Mouse (Mus musculus): ENCODE measurements at regions not wholly inside any gene's neighbourhood (a gene's known extent, or its start where the extent isn't known, plus 50 kb on each side); places are given as distances from the start of the nearest gene placed in this dataset.
A peak's percentile ranks its signal among the peaks of the same experiment; 100 is the strongest.

DNA sequence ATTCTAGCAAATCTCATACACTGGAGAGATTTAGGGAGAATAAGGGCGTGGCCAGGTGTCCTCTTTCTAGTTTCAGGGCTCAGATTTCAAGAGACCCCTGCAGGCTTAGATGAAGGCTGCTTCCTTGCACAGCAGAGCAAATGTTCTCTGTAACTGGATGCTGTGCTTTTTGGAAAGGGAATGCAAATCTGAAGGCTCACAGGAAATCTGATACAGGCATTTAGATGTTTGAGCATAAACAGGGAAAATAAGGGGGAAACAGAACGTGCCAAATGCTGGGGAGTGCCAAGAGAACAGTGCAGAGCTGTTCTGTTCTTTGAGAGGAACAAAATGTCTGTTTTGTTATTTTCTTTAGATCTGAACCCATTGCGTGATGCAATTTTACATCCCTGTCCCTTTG lies 161.0 kb upstream of the Samsn1 start:
- DNase-seq, result peak; percentile 16

DNA sequence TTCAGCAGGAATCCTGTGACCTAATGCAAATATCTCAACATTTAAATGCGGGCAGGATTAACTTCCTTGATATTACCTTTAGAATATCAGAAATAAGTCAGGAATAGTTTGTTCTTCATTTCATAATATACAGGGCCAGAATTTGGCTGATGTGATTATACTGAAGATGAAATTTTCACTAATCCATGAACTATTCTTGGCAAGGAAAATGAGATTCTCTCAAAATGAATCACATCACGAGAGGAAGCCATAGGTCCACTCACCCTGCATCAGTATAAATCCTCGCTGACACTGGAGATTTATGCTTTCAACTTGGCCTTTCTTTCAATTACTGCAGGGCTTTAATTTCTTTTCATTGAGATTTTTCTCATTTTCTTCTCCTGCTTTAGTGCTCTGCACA lies 159.5 kb upstream of the Samsn1 start:
- DNase-seq, result no peak

DNA sequence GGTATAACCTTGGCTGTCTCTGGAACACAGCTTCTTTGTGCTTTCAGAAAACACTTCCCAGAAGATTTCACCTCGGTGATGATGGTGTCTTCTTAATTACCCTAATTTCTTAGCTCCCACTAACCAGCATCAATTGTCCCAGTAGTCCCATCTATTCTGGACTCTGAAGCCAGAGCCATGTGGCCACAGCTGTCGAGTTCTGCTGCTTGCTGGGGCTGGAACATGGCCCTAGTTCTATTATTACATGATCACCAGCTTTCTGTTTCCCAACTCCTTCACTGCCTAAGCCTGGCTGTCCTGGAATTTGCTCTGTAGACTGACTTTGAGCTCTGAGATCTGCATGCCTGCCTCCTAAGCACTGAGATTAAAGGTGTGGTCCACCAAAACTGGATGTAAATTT lies 145.6 kb upstream of the Samsn1 start:
- no peak for DNase-seq

DNA sequence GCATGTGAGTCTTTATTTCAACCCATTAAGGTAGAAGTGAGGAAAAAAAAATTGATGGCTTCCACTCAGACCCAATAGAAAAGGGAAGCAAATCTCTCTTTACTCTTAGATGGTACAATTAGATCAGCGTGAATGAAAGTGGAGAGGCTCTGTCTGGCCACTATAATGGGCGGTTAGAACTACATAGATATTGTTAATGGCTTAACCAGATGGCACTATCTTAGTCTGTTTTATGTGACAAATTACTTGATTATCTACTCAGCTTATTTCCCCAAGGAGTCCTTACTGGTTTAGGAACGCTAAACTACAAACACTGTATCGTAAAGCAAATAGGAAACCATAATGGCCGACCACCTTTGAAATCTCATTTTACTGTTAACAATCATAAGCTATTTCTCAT lies 138.8 kb upstream of the Samsn1 start:
- no peak for DNase-seq

DNA sequence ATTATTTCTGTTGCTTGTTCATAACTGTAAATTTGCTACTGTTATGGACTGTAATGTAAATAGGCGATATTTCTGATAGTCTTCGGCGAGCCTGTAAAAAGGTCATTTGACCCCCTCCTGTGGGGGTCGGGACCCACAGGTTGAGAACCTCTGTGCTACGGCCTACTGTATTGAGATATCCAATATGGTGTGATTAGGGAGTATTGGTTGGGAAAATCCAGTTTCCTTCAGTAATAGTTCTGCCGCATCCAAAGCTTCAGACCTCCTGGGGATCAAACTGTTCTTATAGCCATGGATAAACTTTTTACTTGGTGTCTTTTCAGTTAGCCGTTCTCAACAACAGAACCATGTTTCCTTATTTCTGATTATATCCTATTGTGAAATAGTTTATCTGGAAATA lies 136.5 kb upstream of the Samsn1 start:
- DNase-seq, result no peak

DNA sequence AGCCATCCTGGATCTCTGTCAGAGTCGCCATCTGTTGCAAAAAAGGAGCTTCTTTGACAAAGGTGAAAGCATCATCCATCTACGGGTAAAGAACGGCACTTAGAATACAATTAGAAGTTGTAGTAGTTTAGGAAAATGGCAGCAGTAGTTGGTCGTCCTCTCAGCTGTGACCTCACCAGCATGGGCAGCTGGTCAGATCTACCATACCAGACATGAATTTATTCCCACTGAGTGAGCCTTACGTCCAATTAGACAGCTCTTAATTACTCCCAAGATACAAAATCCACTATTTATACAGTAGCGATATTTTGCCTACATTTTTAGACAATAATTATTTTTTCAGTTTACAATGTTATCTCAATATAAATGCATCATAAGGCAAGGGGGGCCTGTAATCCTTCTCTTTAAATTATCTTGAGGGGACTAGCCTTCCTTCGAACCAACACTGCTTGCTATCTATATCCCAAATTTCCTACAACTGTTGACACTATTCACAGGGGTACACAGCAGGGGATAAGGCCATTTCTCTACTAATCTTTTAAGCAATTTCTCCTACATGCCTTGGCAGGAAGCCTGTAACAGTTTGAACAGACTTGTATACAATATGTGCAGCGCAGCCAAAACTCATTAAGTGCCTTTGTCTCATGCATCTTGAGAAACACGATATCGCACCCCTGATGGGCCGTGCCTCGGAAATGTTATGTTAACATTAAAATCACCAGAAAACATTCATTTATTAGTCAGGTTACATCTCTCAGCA lies 131.9 kb upstream of the Samsn1 start:
- DNase-seq, result peak; percentile 12

DNA sequence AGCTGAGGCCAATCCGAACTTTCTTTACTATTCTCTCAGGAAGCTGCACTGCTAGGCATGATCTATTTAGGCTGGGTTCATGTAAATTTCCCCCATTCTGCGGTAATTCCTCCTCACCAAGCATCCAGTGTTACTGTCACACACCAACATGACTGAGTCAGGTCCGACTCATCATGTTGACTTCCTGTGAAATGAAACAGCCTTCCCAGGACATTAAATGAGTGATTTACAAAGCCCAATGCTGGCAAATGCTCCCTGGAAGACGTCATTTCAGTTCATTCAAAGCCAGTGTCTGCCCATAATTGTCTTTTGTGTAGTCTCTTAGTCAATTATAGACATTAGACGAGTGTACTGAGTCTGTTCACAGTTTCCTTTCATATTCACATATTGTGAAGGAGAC lies 127.5 kb upstream of the Samsn1 start:
- DNase-seq, result no peak

DNA sequence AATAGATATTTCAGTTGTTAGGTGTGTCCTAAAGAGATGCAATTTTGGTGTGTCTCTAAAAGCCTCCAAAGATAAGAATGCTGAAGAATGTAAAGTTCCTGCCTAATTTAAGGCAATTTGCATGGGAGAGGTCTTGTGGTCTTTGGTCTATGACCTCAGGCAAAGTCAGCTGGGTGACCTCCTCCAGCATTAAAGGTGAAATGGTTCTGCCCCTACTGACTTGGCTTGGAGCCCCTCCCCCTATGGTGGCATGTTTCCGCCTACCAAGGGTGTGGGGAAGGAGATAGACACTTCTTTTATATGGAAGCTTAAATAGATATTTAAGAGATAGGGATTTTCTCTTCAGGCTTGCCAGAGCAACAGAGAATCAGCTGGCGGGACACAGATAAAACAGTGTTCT lies 111.8 kb upstream of the Samsn1 start:
- no peak for DNase-seq

DNA sequence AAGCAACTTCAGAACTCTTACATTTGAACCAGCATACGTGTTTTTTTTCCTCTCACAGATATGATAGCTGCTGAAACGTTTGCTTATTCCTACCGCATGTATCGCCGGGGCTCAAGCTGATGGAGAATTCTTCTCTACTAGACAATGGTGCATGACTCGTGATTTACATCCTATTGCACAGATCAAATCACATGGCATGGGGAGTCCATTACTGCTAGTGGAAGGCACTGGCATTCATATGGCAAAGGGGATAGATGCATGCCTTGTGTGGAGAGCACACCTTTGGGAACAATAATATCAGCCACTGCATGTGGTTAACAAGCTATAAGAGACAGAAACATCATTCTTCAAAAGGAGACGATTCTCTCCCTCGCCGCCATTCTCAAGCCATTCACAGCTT lies 108.4 kb upstream of the Samsn1 start:
- DNase-seq, result no peak

DNA sequence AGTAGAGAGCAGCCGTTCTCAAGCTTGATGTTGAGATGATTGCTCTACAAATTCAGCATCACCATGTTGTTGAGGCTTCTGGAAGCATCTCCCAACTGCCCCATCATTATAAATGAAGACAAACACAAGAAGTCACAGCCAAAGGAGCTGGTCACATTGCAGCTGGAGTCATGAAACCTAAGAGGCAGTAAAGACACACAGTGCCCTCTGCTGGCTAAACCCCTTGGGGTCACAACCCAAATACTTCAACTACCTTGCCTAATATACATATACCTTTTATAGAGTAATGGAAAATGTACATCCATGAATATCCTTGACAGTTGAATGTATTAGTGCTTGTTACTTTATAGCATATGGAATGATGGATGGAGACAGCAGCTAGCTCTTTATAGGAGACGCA lies 107.9 kb upstream of the Samsn1 start:
- DNase-seq, result peak; percentile 68

DNA sequence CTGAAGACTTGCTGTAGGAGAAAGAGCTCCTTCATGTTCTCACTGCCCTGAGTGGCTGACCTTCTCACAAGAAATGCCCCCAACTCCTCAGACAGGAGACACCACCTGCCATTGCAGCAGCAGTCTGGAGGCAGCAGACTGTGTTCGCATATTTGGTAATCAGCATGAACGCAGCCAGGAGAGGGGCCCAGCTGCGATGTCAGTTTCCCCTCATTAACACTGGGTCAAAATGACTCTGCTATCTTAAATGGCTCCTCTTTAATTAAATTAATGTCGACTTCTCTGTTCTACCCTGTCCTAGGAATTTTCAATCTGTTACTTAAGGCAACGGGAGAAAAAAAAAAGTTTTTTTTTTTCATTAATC lies 100.9 kb upstream of the Samsn1 start:
- no peak for DNase-seq

DNA sequence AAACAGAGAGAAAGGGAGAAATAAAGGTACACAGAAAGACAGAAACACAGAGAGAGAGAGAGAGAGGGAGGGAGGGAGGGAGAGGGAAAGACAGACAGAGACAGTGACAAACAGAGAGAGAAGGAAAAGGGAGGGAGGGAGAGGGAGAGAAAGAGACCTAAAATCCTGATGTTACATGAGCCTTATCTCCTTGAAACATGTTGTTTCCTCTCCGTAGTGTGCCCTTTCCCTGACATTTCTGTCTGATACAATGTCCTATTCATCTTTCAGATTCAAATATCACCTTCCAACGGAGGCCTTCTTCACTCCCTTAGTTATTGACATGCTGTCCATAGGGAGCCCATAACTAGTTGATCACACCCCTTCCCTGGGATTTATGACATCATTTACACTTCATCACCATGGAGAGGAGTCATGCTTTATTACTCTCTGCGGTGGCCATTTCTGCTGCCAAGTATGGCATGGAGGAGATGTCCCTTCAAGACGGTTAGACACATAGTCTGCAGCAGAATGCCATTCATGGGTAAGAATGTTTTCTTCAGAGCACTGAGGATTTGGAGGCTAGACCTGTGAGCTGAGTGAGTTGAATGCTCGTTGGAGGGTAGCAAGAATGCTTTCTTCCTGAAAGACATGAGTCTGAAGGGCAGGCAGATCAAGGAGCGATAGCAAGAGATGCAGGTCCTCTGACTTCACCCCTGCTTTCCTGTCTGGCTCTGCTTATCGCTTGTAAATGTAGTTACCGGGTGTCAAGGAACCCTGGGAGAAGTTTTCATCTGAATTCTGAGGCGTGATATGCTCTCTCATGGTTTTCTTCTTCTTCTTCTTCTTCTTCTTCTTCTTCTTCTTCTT lies 100.3 kb upstream of the Samsn1 start:
- DNase-seq, result no peak

DNA sequence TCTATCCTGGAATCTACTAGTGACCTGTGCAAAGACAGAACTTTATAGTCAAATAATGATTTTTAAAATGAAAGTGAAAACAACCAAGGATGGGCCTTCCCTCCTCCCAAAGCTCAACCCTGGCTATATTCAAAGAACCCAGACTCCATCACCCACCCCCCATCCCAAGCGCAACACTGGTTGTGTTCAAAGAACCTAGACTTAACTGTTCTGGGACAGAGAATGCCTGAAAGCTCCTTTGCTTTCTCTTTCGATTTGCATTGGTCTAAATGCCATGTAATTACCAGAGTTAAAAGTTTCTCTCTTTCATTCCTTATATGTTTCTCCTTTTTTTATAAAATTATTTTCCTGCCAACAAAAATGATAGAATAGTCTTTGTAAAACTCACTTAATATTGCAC lies 98.6 kb upstream of the Samsn1 start:
- DNase-seq, result no peak

DNA sequence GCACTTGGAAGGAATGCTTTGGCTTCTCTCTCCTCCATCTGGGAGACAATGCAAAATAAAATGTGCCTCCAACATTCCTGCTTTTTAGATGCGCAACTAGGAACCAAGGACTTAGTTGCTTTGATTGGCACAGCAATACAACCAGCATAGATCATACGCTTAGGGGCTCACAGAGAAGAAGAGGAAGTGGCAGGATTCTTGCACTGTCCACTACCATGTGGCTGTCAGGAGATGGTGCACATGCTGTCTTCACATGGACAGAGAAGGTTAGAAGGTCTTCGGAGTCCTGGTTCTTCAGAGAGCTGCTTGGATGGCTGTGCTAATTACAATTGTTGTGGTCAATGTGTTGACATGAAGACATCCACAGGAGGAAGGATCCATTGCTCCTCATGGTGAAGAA lies 88.3 kb upstream of the Samsn1 start:
- DNase-seq, result no peak

DNA sequence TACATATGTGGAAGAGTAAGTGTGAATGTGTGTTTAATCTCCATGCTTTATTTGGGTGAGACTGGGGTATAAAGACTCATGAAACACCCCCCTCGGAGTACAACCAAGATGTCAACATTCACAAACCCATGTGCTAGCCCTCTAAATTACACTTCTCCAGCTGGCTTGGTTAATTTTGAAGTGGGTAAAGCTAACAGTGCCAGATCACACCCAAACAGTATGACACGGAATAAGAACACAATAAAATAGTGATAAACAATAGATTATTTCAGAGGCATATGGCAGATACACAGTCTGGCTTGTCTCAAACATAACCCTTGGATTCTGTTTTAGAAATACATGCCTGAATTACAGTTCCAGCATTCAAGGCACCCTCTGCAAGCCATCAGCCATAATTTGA lies 86.4 kb upstream of the Samsn1 start:
- no peak for DNase-seq

DNA sequence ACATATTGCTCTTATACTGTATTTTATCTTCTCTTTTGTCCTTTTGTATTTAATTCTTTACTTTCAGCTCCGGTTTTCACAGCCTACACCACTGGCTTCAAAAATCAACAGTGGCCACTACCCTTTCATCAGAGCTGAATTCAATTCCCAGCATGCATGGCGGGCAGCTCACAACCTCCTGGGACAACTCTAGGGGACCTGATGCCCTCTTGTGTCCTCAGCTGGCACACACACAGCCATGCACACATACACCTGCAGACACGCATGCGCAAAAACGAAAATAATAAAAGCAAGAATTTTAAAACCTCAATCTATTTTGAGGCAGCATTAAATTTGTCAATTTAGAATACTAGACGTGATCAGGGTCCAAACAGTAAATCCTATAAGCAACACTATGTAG lies 82.6 kb upstream of the Samsn1 start:
- DNase-seq, result no peak

DNA sequence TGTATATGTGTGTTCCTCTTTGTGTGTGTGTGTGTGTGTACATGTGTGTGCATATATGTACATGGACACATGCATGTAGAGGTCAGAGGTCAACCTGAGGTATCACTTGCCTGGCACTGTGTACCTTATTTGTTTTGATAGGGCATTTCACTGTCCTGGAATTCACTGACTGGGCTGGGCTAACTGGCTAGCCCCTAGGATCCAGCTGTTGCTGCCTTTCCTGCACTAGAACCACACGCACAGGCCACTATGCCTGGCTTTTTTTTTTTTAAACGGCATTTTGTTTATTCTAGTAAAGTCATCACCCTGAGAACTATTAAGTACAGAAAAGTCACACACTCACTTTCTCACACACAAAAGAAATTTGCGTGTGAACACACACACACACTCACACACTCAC lies 79.7 kb upstream of the Samsn1 start:
- no peak for DNase-seq

DNA sequence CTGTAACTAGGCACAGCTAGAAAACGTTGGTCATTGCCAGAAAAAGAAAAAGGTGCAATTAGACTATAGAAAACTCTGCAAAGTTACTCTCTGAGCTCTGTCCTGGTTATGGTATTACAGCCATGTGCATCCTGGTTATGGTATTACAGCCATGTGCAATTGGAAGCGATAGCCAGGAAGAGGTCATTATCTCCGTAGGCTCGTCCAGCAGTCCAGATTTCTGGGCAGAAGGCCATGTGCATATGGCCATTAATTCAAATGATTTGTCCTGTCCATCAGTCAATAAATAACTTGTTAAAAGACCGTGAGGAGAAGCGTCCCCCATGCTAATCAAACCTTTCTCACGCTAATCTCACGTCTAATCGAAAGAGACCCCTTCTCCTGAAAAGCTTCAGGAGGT lies 75.7 kb upstream of the Samsn1 start:
- no peak for DNase-seq

DNA sequence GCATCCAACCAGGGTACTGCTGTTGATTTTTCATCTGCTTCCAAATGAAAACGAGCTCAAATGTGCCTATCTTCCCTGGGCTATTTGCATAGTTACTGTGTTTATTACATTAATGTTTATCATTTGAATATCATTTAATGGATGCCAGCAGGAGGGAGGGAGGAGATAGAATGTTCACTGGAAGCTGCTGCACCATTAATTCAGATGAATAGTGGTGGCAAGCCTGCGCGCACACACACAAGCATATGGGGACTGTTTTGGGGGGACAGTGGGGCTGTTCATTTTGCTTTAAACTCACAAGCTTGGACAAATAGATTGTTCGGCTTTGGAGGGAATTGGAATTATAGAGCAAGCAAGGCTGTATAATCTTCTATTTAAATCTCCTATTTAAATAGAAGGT lies 74.3 kb upstream of the Samsn1 start:
- no peak for DNase-seq

DNA sequence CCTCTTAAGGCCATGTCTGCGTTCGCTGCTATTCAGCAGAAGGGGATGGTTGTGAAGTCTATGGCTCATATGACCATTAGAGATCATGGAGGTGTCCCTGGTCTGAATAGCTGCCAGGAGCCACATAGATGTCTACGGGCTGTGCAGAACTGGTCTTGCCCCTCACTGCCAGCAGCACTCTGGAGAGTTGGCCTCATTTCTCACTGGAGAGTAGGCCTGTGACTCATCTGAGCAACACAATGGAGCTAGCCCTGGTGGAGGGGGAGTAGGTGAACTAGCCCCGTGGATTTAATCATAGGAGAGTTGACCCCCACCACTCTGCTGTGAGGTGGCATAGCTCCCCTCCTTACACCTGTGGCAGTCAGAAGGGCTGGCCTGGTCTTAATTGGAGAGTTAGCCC lies 63.3 kb upstream of the Samsn1 start:
- DNase-seq, result no peak

DNA sequence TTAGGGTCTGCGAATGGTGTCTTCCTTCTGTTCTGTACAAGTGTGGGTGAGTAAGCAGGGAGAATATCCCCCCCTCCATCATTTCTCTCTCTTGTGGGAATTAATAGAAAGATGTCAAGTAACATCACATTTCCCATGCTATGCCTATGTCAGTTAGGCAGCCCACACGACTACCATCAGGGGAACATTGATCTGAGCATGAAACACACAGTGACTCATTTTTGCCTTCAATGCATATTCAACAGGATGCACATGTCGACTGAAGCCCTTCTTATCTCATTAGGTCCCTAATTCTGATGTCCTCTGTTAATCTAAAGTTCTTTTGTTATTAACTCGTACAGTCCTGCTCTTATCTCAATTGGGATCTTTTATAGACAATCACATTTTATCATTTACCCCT lies 60.4 kb upstream of the Samsn1 start:
- no peak for DNase-seq

DNA sequence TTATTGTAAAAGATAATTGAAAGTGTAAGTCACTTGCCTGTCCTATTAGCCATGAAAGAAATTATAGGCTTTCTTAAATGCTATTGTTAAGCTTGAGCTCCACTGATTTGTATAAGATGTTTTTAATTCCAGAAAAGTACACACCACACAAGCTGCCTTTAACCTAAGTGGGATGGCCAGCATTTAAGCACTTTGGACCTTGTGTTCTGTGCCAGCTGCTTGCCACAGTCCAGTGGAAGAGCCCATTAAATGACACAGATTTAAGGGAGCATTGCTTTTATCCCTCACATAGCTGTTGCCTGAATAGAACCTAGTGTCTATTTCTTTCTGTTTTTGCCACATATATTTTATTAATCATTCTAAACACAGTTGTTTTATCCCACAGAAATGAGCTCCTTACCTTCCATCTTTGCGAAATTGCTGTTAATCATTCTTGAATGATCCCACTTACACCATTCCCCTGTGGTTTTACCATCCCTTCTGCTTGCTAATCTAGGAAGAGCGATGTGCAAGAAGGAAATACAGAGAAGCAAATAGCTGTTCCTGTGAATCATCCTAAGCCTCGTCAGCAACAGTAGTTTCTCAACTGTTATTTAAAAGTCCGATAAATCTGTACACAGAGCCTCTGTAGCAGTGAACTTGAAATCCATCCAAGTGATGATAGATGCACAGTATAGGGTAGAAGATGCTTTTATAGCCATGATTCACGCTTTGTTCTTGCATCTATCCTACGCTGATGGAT lies 57.9 kb upstream of the Samsn1 start:
- DNase-seq, result no peak

DNA sequence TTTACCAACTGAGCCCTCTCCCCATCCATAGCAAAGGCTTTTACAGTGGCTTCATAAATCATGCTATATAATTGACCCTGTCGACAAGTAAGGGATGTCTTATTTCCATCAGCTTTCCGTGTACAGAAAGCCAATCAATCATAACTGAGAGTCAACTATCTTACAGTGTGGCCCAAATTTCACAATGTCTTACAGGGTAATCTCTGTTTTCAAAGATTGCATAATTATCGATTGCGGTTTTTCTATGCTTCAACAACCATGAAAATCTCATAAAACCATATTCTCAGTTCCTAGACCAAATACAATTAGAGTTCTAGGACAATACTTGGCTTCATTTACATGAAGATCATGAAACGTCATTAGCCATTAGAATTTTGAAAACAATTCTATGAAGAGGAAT lies 56.1 kb upstream of the Samsn1 start:
- no peak for DNase-seq

DNA sequence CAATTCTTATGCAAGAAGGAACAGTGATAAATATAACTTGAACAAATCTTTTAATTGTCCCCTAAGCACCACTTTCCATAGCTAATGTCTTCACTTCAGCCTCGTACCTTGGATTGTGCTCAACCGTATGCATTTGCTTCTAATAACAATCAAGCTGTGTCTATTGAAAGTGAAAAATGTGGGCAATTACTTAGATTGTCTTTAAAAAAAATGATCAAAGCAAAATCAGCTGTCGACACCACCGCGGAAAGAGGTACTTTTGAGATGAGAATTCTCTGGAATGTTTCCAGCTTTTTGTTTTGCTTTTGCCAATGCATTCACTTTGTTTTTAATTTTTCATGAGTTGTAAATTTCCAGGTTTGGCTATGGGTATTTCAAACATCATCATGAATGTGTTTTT lies 54.1 kb upstream of the Samsn1 start:
- DNase-seq, result no peak
